Mouse (Mus musculus): ENCODE measurements around the gene Rgmb.

DNA sequence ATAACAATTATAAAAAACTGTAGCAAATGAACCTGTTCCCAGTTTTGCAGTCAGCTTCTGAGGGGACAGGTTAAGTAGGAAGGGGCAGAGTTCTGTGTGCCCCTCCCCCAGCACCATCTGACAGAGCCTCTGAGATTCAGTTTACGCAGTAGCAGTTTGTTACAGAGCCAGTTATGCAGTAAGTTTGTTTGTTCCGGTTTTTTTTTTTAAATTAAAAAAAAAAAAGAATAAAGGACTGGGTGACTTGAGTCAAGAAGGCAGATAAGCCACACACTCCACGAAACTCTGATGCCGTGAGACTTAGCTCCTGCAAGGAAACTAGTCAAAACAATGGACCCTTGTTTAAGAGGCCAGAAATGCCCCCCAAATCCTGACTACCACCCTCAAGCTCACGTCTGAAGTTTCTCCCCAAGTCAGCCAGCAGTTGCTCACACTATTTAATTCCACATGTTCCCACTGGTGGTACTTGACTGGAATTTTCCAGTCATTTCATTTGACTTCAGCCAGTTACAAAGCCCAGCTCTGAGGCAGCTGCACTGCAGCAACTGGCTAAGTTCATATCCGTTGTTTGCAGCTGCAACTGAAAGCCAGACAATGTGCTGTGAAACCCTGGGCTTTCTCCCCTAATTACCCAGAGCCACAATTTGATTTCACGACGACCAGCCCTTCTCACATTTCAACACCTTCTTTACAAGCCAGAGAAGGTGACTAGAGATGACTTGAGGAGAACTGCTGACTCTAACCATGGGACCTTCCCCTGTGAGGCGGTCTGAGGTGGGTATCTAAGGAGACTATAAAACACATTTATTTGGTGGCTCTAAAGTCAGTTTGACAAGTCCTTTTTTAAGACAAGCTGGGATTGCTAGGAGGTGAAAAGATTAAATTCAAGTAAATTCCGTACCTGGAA, 22.1 kb downstream of the Rgmb start:
- TF ChIP-seq CTCF (IDR thresholded peaks at IDR 0.05; ENCODE audit: low read depth) (no peak), EP300 (IDR thresholded peaks at IDR 0.05; ENCODE audit: low read depth) (no peak)

Measured in liver, embryonic 14.5 days (tissue).